ENCODE assay signal across 8 mouse cellular contexts in genomic region chr2:127608234-127608633, GRCm38 (mm10). TPM values are rescaled to one million over a fixed set of nuclear protein-coding genes. Genes with fewer than 3 reads are reported as not detected.
DNase-seq lines count a peak whose midpoint lies in the region; ATAC-seq and TF ChIP-seq lines count a peak whose summit lies in the region.

No protein-coding gene starts in this region.

- no peaks in the 10 kb centered on the region for H3K9me3 ChIP-seq in hindbrain, embryonic 11.5 days (ENCODE audit: control insufficient read depth, low read length)
- H3K9me3 ChIP-seq in hindbrain, embryonic 10.5 days: no peaks in the 10 kb centered on the region
- no peaks in the 10 kb centered on the region for H3K9me3 ChIP-seq in ES-Bruce4 (replicated peaks; ENCODE audit: control insufficient read depth, insufficient read depth, low read length, poor library complexity, severe bottlenecking)

- 0 out of 2 replicates have a peak, but pooled peaks cover 2% of the 10 kb centered on the region for H3K36me3 ChIP-seq in hindbrain, embryonic 11.5 days (ENCODE audit: control insufficient read depth, insufficient read depth, low read length)
- H3K36me3 ChIP-seq in hindbrain, embryonic 10.5 days: peaks cover 36% of the 10 kb centered on the region
- 0 out of 2 replicates have a peak, but pooled peaks cover 3% of the 10 kb centered on the region for H3K36me3 ChIP-seq in ES-Bruce4 (ENCODE audit: control insufficient read depth, insufficient read depth, low read length, poor library complexity, severe bottlenecking)

- no peak overlapping the region for H3K27ac ChIP-seq in hindbrain, embryonic 11.5 days (ENCODE audit: low read depth, low read length)
- no peak overlapping the region for H3K27ac ChIP-seq in hindbrain, embryonic 10.5 days
- peak overlapping the region; percentile 3; the same call in 1 of the 2 replicates for H3K27ac ChIP-seq in ES-Bruce4 (ENCODE audit: insufficient read depth, low read length)

- no peak for TF ChIP-seq CTCF in ES-Bruce4 (IDR thresholded peaks at IDR 0.05; ENCODE audit: low read depth, low read length)

- DNase-seq in hindbrain, embryonic 11.5 days (ENCODE audit: low spot score): peak; percentile 55
- DNase-seq in hindbrain, embryonic 10.5 days (ENCODE audit: low spot score): no peak
- peak; percentile 76 for DNase-seq in embryo, embryonic 10 days (ENCODE audit: low spot score)
- peak; percentile 53 for DNase-seq in lung, postnatal 10 days
- no peak for DNase-seq in adrenal gland, postnatal 25 days
- DNase-seq in testis, postnatal 14 days (ENCODE audit: low spot score): no peak

- H3K27me3 ChIP-seq in hindbrain, embryonic 11.5 days (ENCODE audit: control insufficient read depth, insufficient read depth, low read length): no peaks in the 10 kb centered on the region
- H3K27me3 ChIP-seq in hindbrain, embryonic 10.5 days (ENCODE audit: insufficient read depth, poor library complexity, severe bottlenecking): no peaks in the 10 kb centered on the region
- H3K27me3 ChIP-seq in ES-Bruce4 (ENCODE audit: control insufficient read depth, insufficient read depth, low read length, poor library complexity, severe bottlenecking): no peaks in the 10 kb centered on the region

- 0 out of 2 replicates have a peak, but pooled peaks have one; percentile 27 for ATAC-seq in hindbrain, embryonic 11.5 days (ENCODE audit: low FRiP score)
- ATAC-seq in erythroblast, adult 5-6 weeks (replicated peaks; ENCODE audit: low FRiP score, poor library complexity, severe bottlenecking): no peak

- no peak overlapping the region for H3K9ac ChIP-seq in hindbrain, embryonic 11.5 days (ENCODE audit: low read depth, low read length)
- no peak overlapping the region for H3K9ac ChIP-seq in ES-Bruce4 (ENCODE audit: low read depth, poor library complexity, severe bottlenecking)

- TF ChIP-seq EP300 in ES-Bruce4 (IDR thresholded peaks at IDR 0.05; ENCODE audit: insufficient read depth, low read depth, low read length): no peak

- WGBS in hindbrain, embryonic 11.5 days: 41% methylated on average over 3 of the region's 3 CpGs
- WGBS in hindbrain, embryonic 10.5 days: 54% methylated on average over 3 of the region's 3 CpGs

- H3K4me2 ChIP-seq in hindbrain, embryonic 11.5 days (replicated peaks; ENCODE audit: low read depth, low read length): no peak overlapping the region

- H3K4me1 ChIP-seq in hindbrain, embryonic 11.5 days (replicated peaks; ENCODE audit: control insufficient read depth, insufficient read depth, low read length): no peaks in the 10 kb centered on the region
- H3K4me1 ChIP-seq in hindbrain, embryonic 10.5 days (replicated peaks): peaks cover 27% of the 10 kb centered on the region
- peaks cover 15% of the 10 kb centered on the region for H3K4me1 ChIP-seq in ES-Bruce4 (ENCODE audit: control insufficient read depth, insufficient read depth, low read length)

- TF ChIP-seq POLR2A in ES-Bruce4 (IDR thresholded peaks at IDR 0.05; ENCODE audit: insufficient read depth, low read length): no peak

- no peak overlapping the region for H3K4me3 ChIP-seq in hindbrain, embryonic 11.5 days (ENCODE audit: low read depth, low read length)
- H3K4me3 ChIP-seq in hindbrain, embryonic 10.5 days: no peak overlapping the region
- H3K4me3 ChIP-seq in ES-Bruce4 (ENCODE audit: low read depth, low read length): no peak overlapping the region

RNA-seq across cellular contexts. Expression of gene Mrps5, which starts 21.2 kb away (rescaled TPM):
- polyA plus RNA-seq in hindbrain, embryonic 11.5 days (2014; fragmentation: Nextera tagmentation; extraction: Ambion mirVana): 154 and 157 TPM in 2 replicates
- polyA plus RNA-seq in hindbrain, embryonic 10.5 days (2016; fragmentation: Nextera tagmentation; extraction: Ambion mirVana): 158 and 163 TPM in 2 replicates
- polyA plus RNA-seq in ES-Bruce4 (2011; ENCODE audit: insufficient read depth, insufficient read length, low read depth, missing spikeins): 200 and 203 TPM in 2 replicates
- total RNA-seq in erythroblast, adult 5-6 weeks (2015; ENCODE audit: low replicate concordance): 5.4 and 8.8 TPM in 2 replicates
- total RNA-seq in erythroblast, adult 5-6 weeks (2017; ENCODE audit: low replicate concordance): 24.6 and 24.7 TPM in 2 replicates
- total RNA-seq in adrenal gland, postnatal 25 days (2021): 97.4 and 98.4 TPM in 2 replicates

RNA-seq across cellular contexts. Expression of gene Zfp661, which starts 21.3 kb away (rescaled TPM):
- 7.8 and 9.5 TPM in 2 replicates for polyA plus RNA-seq in hindbrain, embryonic 11.5 days (2014; fragmentation: Nextera tagmentation; extraction: Ambion mirVana)
- 8.0 and 8.3 TPM in 2 replicates for polyA plus RNA-seq in hindbrain, embryonic 10.5 days (2016; fragmentation: Nextera tagmentation; extraction: Ambion mirVana)
- polyA plus RNA-seq in ES-Bruce4 (2011; ENCODE audit: insufficient read depth, insufficient read length, low read depth, missing spikeins): 5.4 and 7.6 TPM in 2 replicates
- total RNA-seq in erythroblast, adult 5-6 weeks (2015; ENCODE audit: low replicate concordance): 0.42 TPM in 1 of 2 replicates, not detected in the other
- total RNA-seq in erythroblast, adult 5-6 weeks (2017; ENCODE audit: low replicate concordance): 0.17 and 0.28 TPM in 2 replicates
- 4.5 and 4.8 TPM in 2 replicates for total RNA-seq in adrenal gland, postnatal 25 days (2021)

RNA-seq across cellular contexts. Expression of gene Mal, which starts 48.3 kb away (rescaled TPM):
- 0.86 and 1.4 TPM in 2 replicates for polyA plus RNA-seq in hindbrain, embryonic 11.5 days (2014; fragmentation: Nextera tagmentation; extraction: Ambion mirVana)
- polyA plus RNA-seq in hindbrain, embryonic 10.5 days (2016; fragmentation: Nextera tagmentation; extraction: Ambion mirVana): 0.69 and 2.4 TPM in 2 replicates
- polyA plus RNA-seq in ES-Bruce4 (2011; ENCODE audit: insufficient read depth, insufficient read length, low read depth, missing spikeins): 3.9 and 4.9 TPM in 2 replicates
- total RNA-seq in erythroblast, adult 5-6 weeks (2015; ENCODE audit: low replicate concordance): not detected in 2 replicates
- not detected in 2 replicates for total RNA-seq in erythroblast, adult 5-6 weeks (2017; ENCODE audit: low replicate concordance)
- 5.4 and 5.7 TPM in 2 replicates for total RNA-seq in adrenal gland, postnatal 25 days (2021)

Comparison
In these comparisons a context has a peak if more than half of its experiments do, and no peak if none do; other contexts are left out.
1. DNase-seq: peak in hindbrain, embryonic 11.5 days (single experiment), embryo, embryonic 10 days (single experiment) and lung, postnatal 10 days (single experiment); none in hindbrain, embryonic 10.5 days (single experiment), adrenal gland, postnatal 25 days (single experiment) and testis, postnatal 14 days (single experiment).